Mouse (Mus musculus) liver, embryonic 13.5 days (tissue): Measurements from ENCODE around the gene Lrrc38. TPM values are rescaled to one million over a fixed set of nuclear protein-coding genes. Genes with fewer than 3 reads are reported as not detected.

Experiments
- ATAC-seq: fragments of 200-750 bp; cut with Nextera tagmentation; 2 replicates; pipeline ENCODE4 v1.8.0; 2017; ENCODE audit warnings: low read depth, mild to moderate bottlenecking, moderate number of reproducible peaks, moderate library complexity
- DNase-seq: peaks from one replicate; pipeline ENCODE4 v3.0.0; 2022
- H3K27ac ChIP-seq: fragments of 300-500 bp; sonication (generic); 2 replicates; pipeline ENCODE4 v1.5.1; 2015; ENCODE audit warnings: moderate library complexity, mild to moderate bottlenecking, inconsistent platforms
- H3K27me3 ChIP-seq: fragments of 300-500 bp; sonication (generic); 2 replicates; pipeline ENCODE4 v1.6.1; 2015; ENCODE audit warnings: mild to moderate bottlenecking, inconsistent platforms
- H3K36me3 ChIP-seq: fragments of 300-500 bp; sonication (generic); 2 replicates; pipeline ENCODE4 v1.6.1; 2015; ENCODE audit warnings: mild to moderate bottlenecking, inconsistent platforms
- H3K4me1 ChIP-seq: fragments of 300-500 bp; sonication (generic); replicated peaks from 2 replicates; pipeline ENCODE4 v1.6.1; 2015; ENCODE audit warnings: inconsistent platforms
- H3K4me2 ChIP-seq: fragments of 300-500 bp; sonication (generic); 2 replicates; pipeline ENCODE4 v1.6.1; 2015; ENCODE audit warnings: inconsistent platforms, mild to moderate bottlenecking, moderate library complexity
- H3K4me3 ChIP-seq: fragments of 300-500 bp; sonication (generic); replicated peaks from 2 replicates; pipeline ENCODE4 v1.5.1; 2015; ENCODE audit warnings: mild to moderate bottlenecking, inconsistent platforms
- H3K9ac ChIP-seq: fragments of 300-500 bp; sonication (generic); 2 replicates; pipeline ENCODE4 v1.6.1; 2015; ENCODE audit warnings: mild to moderate bottlenecking, inconsistent platforms
- H3K9me3 ChIP-seq: fragments of 300-500 bp; sonication (generic); replicated peaks from 2 replicates; pipeline ENCODE4 v1.6.1; 2016; ENCODE audit warnings: inconsistent platforms
- WGBS: fragments of 180-500 bp; shearing (Covaris S2); methylation state at CpG from one replicate; pipeline ENCODE4 v1.1.7; 2015; ENCODE audit not compliant: insufficient replicate concordance; 5-methylcytosine and 5-hydroxymethylcytosine counted together
- polyA plus RNA-seq: library from polyadenylated mRNA; unstranded; fragments of >200 nt; fragmentation: Nextera tagmentation; extraction: Ambion mirVana; gene quantifications from 2 replicates; pipeline ENCODE4 v1.2.1, GENCODE M21; 2015

The Lrrc38 gene
- polyA plus RNA-seq, 1 experiment from 2014 or later, result not detected

DNA sequence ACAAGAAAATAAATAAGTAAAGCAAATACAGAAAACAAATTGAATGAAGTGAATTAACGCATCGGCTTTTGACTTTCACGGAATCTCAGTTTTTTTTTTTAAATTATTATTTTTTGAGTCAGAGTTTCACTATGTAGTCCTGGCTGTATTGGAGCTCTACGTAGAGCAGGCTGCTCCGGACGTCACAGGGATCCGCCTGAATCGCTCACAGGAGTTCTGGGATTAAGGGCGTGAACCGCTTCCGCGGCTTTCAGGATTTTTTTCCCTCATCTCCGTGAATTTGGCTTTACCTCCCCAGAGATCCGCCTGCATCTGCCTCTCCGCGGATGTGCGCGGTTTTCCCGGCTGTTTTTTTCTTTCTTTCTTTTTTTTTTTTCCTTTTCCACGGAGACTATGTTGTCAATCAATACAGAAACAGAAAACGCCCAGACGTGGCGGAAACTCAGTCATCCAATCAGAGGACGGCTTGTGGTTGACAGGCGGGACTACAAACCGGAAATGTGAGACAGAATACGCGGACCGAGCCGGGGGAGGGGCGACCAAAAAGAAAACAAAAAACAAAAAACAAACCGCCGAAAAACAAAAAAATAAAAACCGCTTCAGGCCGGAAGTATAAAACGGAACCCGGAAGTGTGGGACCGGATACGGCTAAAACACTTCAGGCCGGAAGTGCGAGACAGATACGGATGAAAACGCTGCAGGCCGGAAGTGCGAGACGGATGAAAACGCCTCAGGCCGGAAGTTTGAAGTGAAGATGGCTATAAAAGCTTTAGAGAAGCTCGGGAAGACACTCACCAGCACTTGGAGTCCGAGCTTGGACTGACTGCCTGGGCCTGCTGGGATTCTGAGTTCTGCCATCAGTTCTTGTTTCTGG lies 62.9 kb downstream of the Lrrc38 start, which contains the start of gene Pramef8:
Gene Pramef8, plus strand, starts transcription at position 208 of the 874 bp plus-strand sequence.
- Histone ChIP-seq H3K27me3 (no peaks in the 10 kb centered on the region), H3K4me3 (peak within 1 kb of the TSS; percentile 72), H3K27ac (peak within 1 kb of the TSS; percentile 80), H3K9me3 (no peaks in the 10 kb centered on the region), H3K4me1 (peaks cover 10% of the 10 kb centered on the region; the same call in 1 of the 2 replicates), H3K9ac (peak within 1 kb of the TSS; percentile 72), H3K36me3 (peaks cover 29% of the 10 kb centered on the region), H3K4me2 (peak within 1 kb of the TSS; percentile 62)
- DNase-seq (peak; percentile 82), ATAC-seq (peak; percentile 95)
- WGBS, result 1% methylated on average over 50 of the region's 50 CpGs

DNA sequence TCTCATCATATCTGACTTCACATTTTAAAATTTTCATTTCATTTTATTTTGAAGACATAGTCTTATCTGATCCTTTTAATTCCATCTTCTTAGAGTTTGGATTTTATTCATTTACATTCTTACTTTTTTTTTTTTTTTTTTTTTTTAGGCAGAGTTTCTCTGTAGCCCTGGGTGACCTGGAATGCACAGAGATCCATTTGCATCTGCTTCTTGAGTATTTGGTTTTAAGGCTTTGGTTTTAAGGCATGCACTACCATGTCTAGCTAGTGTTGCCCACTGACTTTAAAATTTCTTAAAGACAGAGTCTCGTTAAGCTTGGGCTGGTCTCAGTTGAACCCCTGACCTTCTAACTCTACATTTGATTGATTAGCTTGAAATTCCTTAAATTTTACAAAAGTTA lies 64.1 kb downstream of the Lrrc38 start:
- DNase-seq (no peak), ATAC-seq (no peak)
- no peaks in the 10 kb centered on the region for H3K9me3 ChIP-seq
- no peak overlapping the region for H3K4me2 ChIP-seq
- no peak overlapping the region for H3K9ac ChIP-seq
- no peaks in the 10 kb centered on the region for H3K27me3 ChIP-seq
- H3K4me1 ChIP-seq, result peaks cover 10% of the 10 kb centered on the region; the same call in 1 of the 2 replicates
- peaks cover 41% of the 10 kb centered on the region for H3K36me3 ChIP-seq
- H3K4me3 ChIP-seq, result no peak overlapping the region
- WGBS, result 76% methylated on average over 1 of the region's 1 CpGs
- H3K27ac ChIP-seq, result no peak overlapping the region

DNA sequence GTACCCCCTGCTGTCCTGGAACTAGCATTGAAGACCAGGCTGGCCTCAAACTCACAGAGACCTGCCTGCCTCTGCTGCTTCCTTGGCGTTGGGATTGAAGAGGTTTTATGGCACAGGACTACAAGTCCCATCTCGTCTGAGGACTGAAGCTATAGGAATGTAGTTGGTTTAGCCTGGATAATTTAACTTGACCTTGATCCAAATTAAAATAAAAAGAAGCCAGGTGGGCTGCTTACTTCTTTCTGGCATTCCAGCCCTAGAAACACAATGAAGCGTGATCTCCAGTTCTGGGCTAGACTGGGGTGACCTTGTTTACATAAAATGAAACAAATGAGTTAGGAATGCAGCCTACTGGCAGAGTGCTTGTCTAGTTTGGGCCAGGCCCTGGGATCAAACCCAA lies 64.6 kb downstream of the Lrrc38 start:
- Histone ChIP-seq H3K9ac (no peak overlapping the region), H3K9me3 (no peaks in the 10 kb centered on the region), H3K36me3 (peaks cover 46% of the 10 kb centered on the region), H3K4me2 (no peak overlapping the region), H3K4me1 (peaks cover 10% of the 10 kb centered on the region; the same call in 1 of the 2 replicates), H3K27me3 (no peaks in the 10 kb centered on the region), H3K27ac (no peak overlapping the region), H3K4me3 (no peak overlapping the region)
- DNase-seq, result no peak
- 73% methylated on average over 3 of the region's 3 CpGs for WGBS
- ATAC-seq, result no peak

Other genes starting within 250 kb of the Lrrc38 start
- gene Prdm2, start 136.8 kb upstream of the Lrrc38 start, polyA plus RNA-seq, result 2.9 and 4.7 TPM in 2 replicates
- 1.4 and 1.6 TPM in 2 replicates for gene Pdpn, start 50.2 kb upstream of the Lrrc38 start, polyA plus RNA-seq
- gene Pramel1, start 44.7 kb downstream of the Lrrc38 start, polyA plus RNA-seq, result not detected in 2 replicates
- gene Pramef8, start 62.7 kb downstream of the Lrrc38 start, polyA plus RNA-seq, result 4.0 and 5.6 TPM in 2 replicates
- not detected in 2 replicates for gene Oog4, start 100.6 kb downstream of the Lrrc38 start, polyA plus RNA-seq
- gene Gm13043, start 161.6 kb downstream of the Lrrc38 start, polyA plus RNA-seq, result not detected in 2 replicates
- not detected in 2 replicates for gene Gm13040, start 186.2 kb downstream of the Lrrc38 start, polyA plus RNA-seq
- gene BC080695, start 201.9 kb downstream of the Lrrc38 start, polyA plus RNA-seq, result not detected in 2 replicates
- not detected in 2 replicates for gene Gm13057, start 202.0 kb downstream of the Lrrc38 start, polyA plus RNA-seq